Mouse (Mus musculus): ENCODE data around the gene Pitpnb. TPM values are rescaled to one million over a fixed set of nuclear protein-coding genes. Genes with fewer than 3 reads are reported as not detected.
A peak's percentile ranks its signal among the peaks of the same experiment; 100 is the strongest.

Pitpnb gene
- polyA plus RNA-seq, 1 experiment, result 0.76 TPM

GRCm38 (mm10) chr5:111331099-111331435 is 504 bp downstream of the Pitpnb start:
- Histone ChIP-seq H3K9me3 (ENCODE audit: control insufficient read depth, low read length) (no peaks in the 10 kb centered on the region), H3K4me1 (ENCODE audit: control insufficient read depth) (peaks cover 29% of the 10 kb centered on the region), H3K4me3 (replicated peaks) (peak overlapping the region; percentile 98), H3K36me3 (ENCODE audit: control insufficient read depth) (peaks cover 29% of the 10 kb centered on the region), H3K27me3 (ENCODE audit: control insufficient read depth) (no peaks in the 10 kb centered on the region)
- no peak for TF ChIP-seq GATA1 (IDR thresholded peaks at IDR 0.05; ENCODE audit: low read length)
- TF ChIP-seq TAL1 (IDR thresholded peaks at IDR 0.05; ENCODE audit: low read length), result no peak

GRCm38 (mm10) chr5:111335939-111336691 is 5.6 kb downstream of the Pitpnb start:
- H3K9me3 ChIP-seq (ENCODE audit: control insufficient read depth, low read length), result no peaks in the 10 kb centered on the region
- H3K4me3 ChIP-seq (replicated peaks), result no peak overlapping the region
- H3K36me3 ChIP-seq (ENCODE audit: control insufficient read depth), result peaks cover 76% of the 10 kb centered on the region
- H3K27me3 ChIP-seq (ENCODE audit: control insufficient read depth), result no peaks in the 10 kb centered on the region
- H3K4me1 ChIP-seq (ENCODE audit: control insufficient read depth), result peaks cover 19% of the 10 kb centered on the region
- TF ChIP-seq GATA1 (IDR thresholded peaks at IDR 0.05; ENCODE audit: low read length) (no peak), TAL1 (IDR thresholded peaks at IDR 0.05; ENCODE audit: low read length) (no peak)

DNA sequence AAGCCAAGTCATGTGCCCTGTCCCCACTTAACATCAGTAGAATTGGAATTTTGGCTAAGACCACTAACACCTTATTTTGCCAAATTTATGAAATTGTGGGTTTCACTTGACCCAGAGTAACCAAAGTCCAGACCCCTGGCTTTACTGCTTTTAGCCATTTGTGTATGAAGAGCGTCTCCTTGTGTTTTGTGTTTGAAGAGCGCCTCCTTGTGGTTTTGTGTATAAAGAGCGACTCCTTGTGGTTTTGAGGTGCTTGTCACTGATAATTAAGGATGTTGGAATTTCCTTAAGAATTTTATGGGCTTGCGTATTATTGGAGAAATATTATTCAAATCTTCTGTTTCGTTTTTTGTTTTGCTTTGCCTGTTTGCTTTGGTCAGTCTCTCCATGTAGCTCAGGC is 11.0 kb downstream of the Pitpnb start:
- no peaks in the 10 kb centered on the region; the same call in 1 of the 2 replicates for H3K4me1 ChIP-seq (ENCODE audit: control insufficient read depth)
- TF ChIP-seq TAL1 (IDR thresholded peaks at IDR 0.05; ENCODE audit: low read length) (no peak), GATA1 (IDR thresholded peaks at IDR 0.05; ENCODE audit: low read length) (no peak)
- no peaks in the 10 kb centered on the region for H3K27me3 ChIP-seq (ENCODE audit: control insufficient read depth)
- H3K9me3 ChIP-seq (ENCODE audit: control insufficient read depth, low read length), result no peaks in the 10 kb centered on the region
- no peak overlapping the region for H3K4me3 ChIP-seq (replicated peaks)
- peaks cover 98% of the 10 kb centered on the region for H3K36me3 ChIP-seq (ENCODE audit: control insufficient read depth)

- no peak for TF ChIP-seq GATA1 (IDR thresholded peaks at IDR 0.05; ENCODE audit: low read length)
- no peak for TF ChIP-seq TAL1 (IDR thresholded peaks at IDR 0.05; ENCODE audit: low read length)
- Histone ChIP-seq H3K4me1 (ENCODE audit: control insufficient read depth) (no peaks in the 10 kb centered on the region; the same call in 1 of the 2 replicates), H3K27me3 (ENCODE audit: control insufficient read depth) (no peaks in the 10 kb centered on the region), H3K36me3 (ENCODE audit: control insufficient read depth) (peaks cover 100% of the 10 kb centered on the region), H3K4me3 (replicated peaks) (no peak overlapping the region), H3K9me3 (ENCODE audit: control insufficient read depth, low read length) (no peaks in the 10 kb centered on the region)
These were observed 14.3 kb downstream of the Pitpnb start for GRCm38 (mm10) chr5:111344721-111345400.

DNA sequence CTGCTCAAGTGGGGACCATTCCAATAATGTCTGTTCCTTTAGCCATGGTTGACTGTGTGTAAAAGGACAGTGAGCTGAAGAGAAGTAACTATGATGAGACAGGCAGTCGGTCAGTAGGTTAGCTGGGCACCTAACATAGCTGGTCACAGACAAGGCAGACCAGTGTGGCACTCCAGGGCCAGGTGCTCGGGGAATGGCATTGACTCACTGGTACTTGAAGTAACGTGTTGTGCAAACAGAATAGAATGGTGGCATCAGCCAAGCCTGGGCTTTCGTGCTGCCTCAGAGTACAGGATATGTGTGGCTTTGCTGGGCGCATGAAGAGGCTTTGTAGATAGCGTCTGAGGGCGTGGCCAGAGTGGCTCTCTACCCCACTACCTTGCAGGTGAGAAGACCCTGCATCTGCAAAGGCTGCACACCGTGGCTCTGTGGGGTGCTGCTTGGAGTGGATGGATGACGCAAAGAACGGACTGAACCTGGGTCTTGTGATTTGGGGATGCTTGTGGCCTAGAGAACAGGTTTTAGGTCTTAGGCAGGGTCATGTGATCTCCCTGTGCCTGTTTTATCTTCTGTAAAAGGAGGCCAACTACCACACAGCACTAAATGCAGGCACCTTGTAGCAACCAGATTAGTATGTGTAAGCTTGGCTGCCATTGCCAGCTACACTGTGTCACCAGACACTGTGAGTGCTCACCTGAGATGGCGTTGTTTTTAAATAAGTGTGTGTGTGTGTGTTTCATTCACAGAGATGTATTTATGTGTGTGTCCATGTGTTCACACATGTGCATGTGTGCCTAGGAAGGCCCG is 26.5 kb downstream of the Pitpnb start:
- Histone ChIP-seq H3K27me3 (ENCODE audit: control insufficient read depth) (no peaks in the 10 kb centered on the region), H3K4me1 (ENCODE audit: control insufficient read depth) (peaks cover 11% of the 10 kb centered on the region), H3K36me3 (ENCODE audit: control insufficient read depth) (peaks cover 65% of the 10 kb centered on the region), H3K9me3 (ENCODE audit: control insufficient read depth, low read length) (no peaks in the 10 kb centered on the region), H3K4me3 (replicated peaks) (no peak overlapping the region)
- TF ChIP-seq GATA1 (IDR thresholded peaks at IDR 0.05; ENCODE audit: low read length), result no peak
- no peak for TF ChIP-seq TAL1 (IDR thresholded peaks at IDR 0.05; ENCODE audit: low read length)

GRCm38 (mm10) chr5:111360546-111360945 is 30.0 kb downstream of the Pitpnb start:
- no peak for TF ChIP-seq TAL1 (IDR thresholded peaks at IDR 0.05; ENCODE audit: low read length)
- TF ChIP-seq GATA1 (IDR thresholded peaks at IDR 0.05; ENCODE audit: low read length), result no peak

GRCm38 (mm10) chr5:111361058-111361457 is 30.5 kb downstream of the Pitpnb start:
- H3K9me3 ChIP-seq (ENCODE audit: control insufficient read depth, low read length), result no peaks in the 10 kb centered on the region
- no peak for TF ChIP-seq TAL1 (IDR thresholded peaks at IDR 0.05; ENCODE audit: low read length)
- no peak for TF ChIP-seq GATA1 (IDR thresholded peaks at IDR 0.05; ENCODE audit: low read length)
- no peak overlapping the region for H3K4me3 ChIP-seq (replicated peaks)
- peaks cover 91% of the 10 kb centered on the region for H3K36me3 ChIP-seq (ENCODE audit: control insufficient read depth)
- H3K4me1 ChIP-seq (ENCODE audit: control insufficient read depth), result peaks cover 11% of the 10 kb centered on the region
- H3K27me3 ChIP-seq (ENCODE audit: control insufficient read depth), result no peaks in the 10 kb centered on the region

More at GRCm38 (mm10) chr5:111360546-111360945, 30.0 kb downstream of the Pitpnb start:
- peaks cover 91% of the 10 kb centered on the region for H3K36me3 ChIP-seq (ENCODE audit: control insufficient read depth)
- H3K4me3 ChIP-seq (replicated peaks), result no peak overlapping the region
- H3K27me3 ChIP-seq (ENCODE audit: control insufficient read depth), result no peaks in the 10 kb centered on the region
- H3K4me1 ChIP-seq (ENCODE audit: control insufficient read depth), result peaks cover 11% of the 10 kb centered on the region
- no peaks in the 10 kb centered on the region for H3K9me3 ChIP-seq (ENCODE audit: control insufficient read depth, low read length)

DNA sequence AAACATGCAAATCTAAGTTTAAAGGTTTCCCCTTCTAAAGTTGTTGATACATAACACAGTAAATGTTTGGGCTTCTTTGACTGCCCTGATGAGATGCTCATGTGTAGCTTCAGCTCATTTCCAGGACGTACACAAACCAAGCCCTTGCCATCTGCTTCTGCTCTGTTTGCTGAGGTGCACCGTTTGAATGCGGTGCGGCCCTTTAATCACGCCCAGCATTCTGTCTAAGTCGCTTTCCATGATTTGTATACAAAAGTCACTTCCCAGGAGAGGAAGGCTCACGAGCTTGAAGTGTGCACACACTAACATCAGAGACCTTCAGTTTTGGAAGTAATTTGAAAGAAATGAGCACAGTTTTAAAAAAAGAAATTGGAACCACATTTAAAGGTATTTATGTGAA is 31.3 kb downstream of the Pitpnb start:
- Histone ChIP-seq H3K27me3 (ENCODE audit: control insufficient read depth) (no peaks in the 10 kb centered on the region), H3K36me3 (ENCODE audit: control insufficient read depth) (peaks cover 90% of the 10 kb centered on the region)

More for the DNA sequence above, 31.3 kb downstream of the Pitpnb start:
- H3K9me3 ChIP-seq (ENCODE audit: control insufficient read depth, low read length), result no peaks in the 10 kb centered on the region
- no peak overlapping the region for H3K4me3 ChIP-seq (replicated peaks)
- no peak for TF ChIP-seq TAL1 (IDR thresholded peaks at IDR 0.05; ENCODE audit: low read length)
- no peak for TF ChIP-seq GATA1 (IDR thresholded peaks at IDR 0.05; ENCODE audit: low read length)
- H3K4me1 ChIP-seq (ENCODE audit: control insufficient read depth), result peaks cover 4% of the 10 kb centered on the region

All from erythroblast, embryonic 14.5 days (primary cell).